Mouse (Mus musculus) cerebellum, adult 2 months (tissue): Measurements from ENCODE around the gene Pknox2. TPM values are rescaled to one million over a fixed set of nuclear protein-coding genes. Genes with fewer than 3 reads are reported as not detected.
A peak's percentile ranks its signal among the peaks of the same experiment; 100 is the strongest.

Experiments
- DNase-seq, 2 experiments: peaks; one replicate each; pipeline ENCODE4 v3.0.0; 2021
- H3K27ac ChIP-seq: fragments of 200-500 bp; 2 replicates; pipeline ENCODE4 v1.5.1; 2012; ENCODE audit warnings: low read length, control low read depth, inconsistent platforms; ENCODE audit not compliant: insufficient read depth
- H3K27me3 ChIP-seq: fragments of 200-500 bp; 2 replicates; pipeline ENCODE4 v1.6.1; 2012; ENCODE audit warnings: inconsistent platforms, mild to moderate bottlenecking, low read length, moderate library complexity; ENCODE audit not compliant: control insufficient read depth, insufficient read depth
- H3K4me1 ChIP-seq: fragments of 200-500 bp; 2 replicates; pipeline ENCODE4 v1.6.1; 2011; ENCODE audit warnings: low read length; ENCODE audit not compliant: control insufficient read depth, insufficient read depth
- H3K4me3 ChIP-seq: fragments of 200-500 bp; replicated peaks from 2 replicates; pipeline ENCODE3; 2011; ENCODE audit warnings: mild to moderate bottlenecking, low read depth, low read length, control low read depth; ENCODE audit not compliant: insufficient read depth
- CTCF ChIP-seq: fragments of 200-500 bp; IDR thresholded peaks from 2 replicates; pipeline ENCODE4 v1.5.1; 2011; ENCODE audit warnings: low read depth, mild to moderate bottlenecking, control low read depth, low read length, moderate library complexity, borderline replicate concordance; ENCODE audit not compliant: insufficient read depth
- POLR2A ChIP-seq: fragments of 200-500 bp; IDR thresholded peaks from 2 replicates; pipeline ENCODE4 v1.6.1; 2011; ENCODE audit warnings: low read length, control low read depth, borderline replicate concordance; ENCODE audit not compliant: insufficient read depth
- WGBS: fragments of 180-500 bp; shearing (Covaris S2); methylation state at CpG from one replicate; pipeline ENCODE4 v1.1.7; 2018; 5-methylcytosine and 5-hydroxymethylcytosine counted together
- polyA plus RNA-seq: library from polyadenylated mRNA; depleted of rRNA; stranded (reverse); fragments of >200 nt; gene quantifications from 2 replicates; pipeline ENCODE4 v1.2.3, GENCODE M21; 2012; rRNA removed

The Pknox2 gene
- polyA plus RNA-seq, 1 experiment, result 23.4 TPM

- no peak overlapping the region for H3K27ac ChIP-seq
- no peak overlapping the region for H3K4me3 ChIP-seq
- WGBS, result 74% methylated on average over 1 of the region's 1 CpGs
- no peaks in the 10 kb centered on the region for H3K27me3 ChIP-seq
- no peak for DNase-seq
- TF ChIP-seq CTCF (no peak), POLR2A (no peak)
- peaks cover 7% of the 10 kb centered on the region for H3K4me1 ChIP-seq
These were observed 297.1 kb downstream of the Pknox2 start for GRCm38 (mm10) chr9:36850091-36850490.

GRCm38 (mm10) chr9:36848661-36849060 lies 298.5 kb downstream of the Pknox2 start:
- Histone ChIP-seq H3K4me3 (no peak overlapping the region), H3K4me1 (peaks cover 9% of the 10 kb centered on the region), H3K27ac (peak overlapping the region; percentile 54; the same call in 1 of the 2 replicates), H3K27me3 (no peaks in the 10 kb centered on the region)
- 67% methylated on average over 2 of the region's 2 CpGs for WGBS
- no peak for DNase-seq
- TF ChIP-seq CTCF (no peak), POLR2A (no peak)

DNA sequence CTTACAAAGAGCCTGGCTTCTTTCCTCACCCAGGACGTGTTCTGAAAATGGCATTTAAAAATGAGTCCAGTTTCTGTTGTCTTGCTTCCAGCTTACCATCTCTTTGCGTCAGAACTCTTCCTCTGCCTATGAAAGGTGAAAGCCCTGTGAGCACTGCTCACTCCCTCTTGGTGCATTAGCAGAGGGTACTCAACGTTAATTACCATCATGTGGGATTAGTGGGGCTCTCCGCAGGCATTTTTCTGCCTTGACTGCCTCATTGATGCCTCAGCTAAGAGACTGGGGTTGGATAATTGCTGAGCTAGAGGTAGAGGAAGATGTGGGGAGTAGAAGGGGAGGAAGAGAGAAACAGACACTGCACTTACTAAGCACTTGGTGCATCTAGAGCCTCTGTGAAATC lies 300.9 kb downstream of the Pknox2 start:
- H3K27ac ChIP-seq, result no peak overlapping the region; the same call in 1 of the 2 replicates
- WGBS, result 33% methylated on average over 4 of the region's 4 CpGs
- no peak for TF ChIP-seq POLR2A
- no peak for TF ChIP-seq CTCF
- no peaks in the 10 kb centered on the region for H3K27me3 ChIP-seq
- peaks cover 11% of the 10 kb centered on the region for H3K4me1 ChIP-seq
- H3K4me3 ChIP-seq, result no peak overlapping the region
- no peak for DNase-seq

Other genes with a start within 250 kb of the Pknox2 start
- gene Tmem218, start 60.8 kb upstream of the Pknox2 start, polyA plus RNA-seq, result 6.1 and 7.0 TPM in 2 replicates
- 1.3 and 1.8 TPM in 2 replicates for gene Slc37a2, start 108.3 kb upstream of the Pknox2 start, polyA plus RNA-seq
- 1.5 and 1.6 TPM in 2 replicates for gene Ccdc15, start 201.0 kb upstream of the Pknox2 start, polyA plus RNA-seq
- gene Hepacam, start 219.9 kb upstream of the Pknox2 start, polyA plus RNA-seq, result 107 and 119 TPM in 2 replicates